Comparison of ENCODE assay signal across 19 mouse cellular contexts in the genomic region with DNA sequence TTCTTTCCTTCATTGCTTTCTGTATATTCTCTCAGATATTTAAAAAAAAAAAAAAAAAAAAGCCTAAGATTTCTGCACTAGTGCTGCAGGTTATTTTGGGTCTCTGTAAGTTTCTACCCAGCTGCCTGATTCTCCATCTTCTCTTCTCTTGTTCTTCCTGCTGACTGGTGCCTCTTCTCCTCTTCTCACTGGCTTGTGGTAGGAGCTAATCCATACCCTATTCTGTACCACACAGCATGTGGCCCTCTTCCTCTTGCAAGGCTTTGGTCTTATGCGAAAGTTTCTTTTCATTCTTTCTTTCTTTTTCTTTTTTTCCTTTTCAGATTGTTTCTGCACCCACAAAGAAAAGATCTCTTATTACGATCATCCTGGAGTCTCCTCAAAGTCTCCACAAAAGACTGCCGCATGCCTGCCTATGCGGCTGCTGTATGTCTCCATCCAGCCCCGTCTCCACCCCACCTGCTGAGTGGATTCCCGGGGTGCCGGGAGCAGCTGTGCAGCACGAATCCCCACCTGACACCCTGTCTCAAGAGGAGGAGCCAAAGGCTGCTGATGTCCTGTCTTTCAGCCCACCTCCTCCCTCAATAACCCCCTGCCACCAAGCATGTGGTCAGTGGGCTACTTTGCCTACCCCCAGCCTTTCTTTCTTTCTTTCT.
DNase-seq lines count a peak whose midpoint lies in the region; ATAC-seq lines count a peak whose summit lies in the region.
"Had no signal": no experiment of that assay in that cellular context is flagged by ENCODE, and none has a peak within 500 bp of the region (broad histone marks: within the 10 kb centered on the region; RNA-seq: fewer than 3 reads in every experiment).

No protein-coding gene starts in this region.

- 3% methylated on average over 8 of the region's 8 CpGs for WGBS in forebrain, embryonic 16.5 days
- 5% methylated on average over 8 of the region's 8 CpGs for WGBS in midbrain, embryonic 11.5 days
- WGBS in kidney, embryonic 15.5 days: 4% methylated on average over 8 of the region's 8 CpGs

- intact Hi-C loops in left cerebral cortex, postnatal 4 days (cut with DNase I): no loop called here
- intact Hi-C loops in left cerebral cortex, postnatal 14 days (cut with DNase I): no loop called here

- H3K27ac ChIP-seq in forebrain, embryonic 16.5 days (ENCODE audit: low read length): peak overlapping the region; percentile 77
- peak overlapping the region; percentile 71 for H3K27ac ChIP-seq in midbrain, embryonic 11.5 days (ENCODE audit: low read depth, low read length)
- H3K27ac ChIP-seq in kidney, embryonic 15.5 days: no peak overlapping the region
- H3K27ac ChIP-seq: embryonic facial prominence, embryonic 13.5 days; heart, adult 2 months; stomach, embryonic 15.5 days had no signal

- peak overlapping the region; percentile 11; the same call in 1 of the 2 replicates for H3K4me3 ChIP-seq in forebrain, embryonic 16.5 days (replicated peaks; ENCODE audit: low read length)
- H3K4me3 ChIP-seq in midbrain, embryonic 11.5 days (ENCODE audit: low read depth, low read length): peak overlapping the region; percentile 13; the same call in 1 of the 2 replicates
- no peak overlapping the region for H3K4me3 ChIP-seq in kidney, embryonic 15.5 days (replicated peaks)
- H3K4me3 ChIP-seq: embryonic facial prominence, embryonic 13.5 days; heart, adult 2 months; stomach, embryonic 15.5 days had no signal

- no peaks in the 10 kb centered on the region for H3K36me3 ChIP-seq in forebrain, embryonic 16.5 days (ENCODE audit: control insufficient read depth, insufficient read depth)
- no peaks in the 10 kb centered on the region for H3K36me3 ChIP-seq in midbrain, embryonic 11.5 days (ENCODE audit: control insufficient read depth, insufficient read depth, low read length)
- H3K36me3 ChIP-seq in kidney, embryonic 15.5 days: no peaks in the 10 kb centered on the region
- H3K36me3 ChIP-seq: embryonic facial prominence, embryonic 13.5 days; stomach, embryonic 15.5 days had no signal

- DNase-seq in left cerebral cortex, postnatal 4 days: peak; percentile 17
- DNase-seq in left cerebral cortex, postnatal 14 days (ENCODE audit: low spot score in 2 of 2): no peak
- DNase-seq in midbrain, embryonic 11.5 days (ENCODE audit: low spot score, missing footprints): peak; percentile 92
- no peak for DNase-seq in lung, postnatal 14 days
- no peak for DNase-seq in frontal cortex, adult 2 months (ENCODE audit: extremely low spot score in 1 of 2, low spot score in 1 of 2)
- DNase-seq in cerebellum, adult 9-10 months: no peak
- DNase-seq: adrenal gland, postnatal 10 days; cerebellum, adult 11 months; heart, adult 2 months; heart, postnatal 4 days; kidney, adult 9 months; liver; lung, postnatal 10 days; right cerebral cortex, postnatal 14 days; thymus, postnatal 4 days had no signal

- peaks cover 5% of the 10 kb centered on the region; the same call in 1 of the 2 replicates for H3K27me3 ChIP-seq in forebrain, embryonic 16.5 days (replicated peaks; ENCODE audit: control insufficient read depth, insufficient read depth, low read length)
- H3K27me3 ChIP-seq in midbrain, embryonic 11.5 days (ENCODE audit: control insufficient read depth, insufficient read depth, low read length): no peaks in the 10 kb centered on the region
- peaks cover 39% of the 10 kb centered on the region for H3K27me3 ChIP-seq in kidney, embryonic 15.5 days

- H3K4me2 ChIP-seq in forebrain, embryonic 16.5 days (ENCODE audit: low read length): peak overlapping the region; percentile 49
- peak overlapping the region; percentile 48 for H3K4me2 ChIP-seq in midbrain, embryonic 11.5 days
- H3K4me2 ChIP-seq in kidney, embryonic 15.5 days: no peak overlapping the region
- H3K4me2 ChIP-seq: embryonic facial prominence, embryonic 13.5 days; stomach, embryonic 15.5 days had no signal

- H3K4me1 ChIP-seq in forebrain, embryonic 16.5 days (replicated peaks; ENCODE audit: control insufficient read depth, insufficient read depth, low read length): peaks cover 19% of the 10 kb centered on the region
- peaks cover 17% of the 10 kb centered on the region for H3K4me1 ChIP-seq in midbrain, embryonic 11.5 days (ENCODE audit: control insufficient read depth, insufficient read depth, low read length)
- H3K4me1 ChIP-seq in kidney, embryonic 15.5 days: 0 out of 2 replicates have a peak, but pooled peaks cover 2% of the 10 kb centered on the region
- H3K4me1 ChIP-seq: embryonic facial prominence, embryonic 13.5 days; stomach, embryonic 15.5 days had no signal

- peak; percentile 62 for ATAC-seq in forebrain, embryonic 16.5 days
- ATAC-seq in midbrain, embryonic 11.5 days (ENCODE audit: low FRiP score): peak; percentile 76
- no peak for ATAC-seq in kidney, embryonic 15.5 days (replicated peaks; ENCODE audit: low FRiP score)

- no peaks in the 10 kb centered on the region for H3K9me3 ChIP-seq in forebrain, embryonic 16.5 days (ENCODE audit: control insufficient read depth, low read length)
- H3K9me3 ChIP-seq in midbrain, embryonic 11.5 days (ENCODE audit: control insufficient read depth, low read length): no peaks in the 10 kb centered on the region
- H3K9me3 ChIP-seq in kidney, embryonic 15.5 days (replicated peaks): no peaks in the 10 kb centered on the region
- H3K9me3 ChIP-seq: embryonic facial prominence, embryonic 13.5 days; stomach, embryonic 15.5 days had no signal

- H3K9ac ChIP-seq in forebrain, embryonic 16.5 days (replicated peaks; ENCODE audit: low read depth, low read length): peak overlapping the region; percentile 45
- peak overlapping the region; percentile 65 for H3K9ac ChIP-seq in midbrain, embryonic 11.5 days (ENCODE audit: low read length)
- H3K9ac ChIP-seq in kidney, embryonic 15.5 days: no peak overlapping the region
- H3K9ac ChIP-seq: embryonic facial prominence, embryonic 13.5 days; stomach, embryonic 15.5 days had no signal

Comparison
In these comparisons a context has a peak if more than half of its experiments do, and no peak if none do; other contexts are left out.
1. DNase-seq: peak in left cerebral cortex, postnatal 4 days (single experiment) and midbrain, embryonic 11.5 days (single experiment); none in left cerebral cortex, postnatal 14 days (0 of 2), lung, postnatal 14 days (single experiment), frontal cortex, adult 2 months (0 of 2) and cerebellum, adult 9-10 months (single experiment).